Mouse (Mus musculus): Measurements from ENCODE around the gene Rims4.

DNA sequence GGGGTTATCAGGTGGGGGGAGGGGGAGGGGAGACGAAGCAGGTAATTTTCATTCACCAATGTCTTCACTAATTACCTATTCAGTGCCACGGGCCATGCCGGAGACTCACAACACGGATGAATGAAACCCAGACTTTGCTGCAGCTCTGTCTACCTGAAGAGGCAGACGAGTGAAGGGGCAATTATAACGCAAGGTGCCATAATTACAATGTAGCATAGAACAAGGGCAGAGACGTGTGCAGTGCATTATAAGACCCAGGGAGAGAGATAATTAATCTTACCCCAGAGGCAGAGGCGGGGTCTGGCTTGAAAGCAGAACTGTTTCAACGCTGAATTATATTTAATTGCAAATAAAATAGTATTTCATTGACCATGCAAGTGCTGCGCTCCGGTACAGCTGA is 27.9 kb downstream of the Rims4 start:
- no peak for TF ChIP-seq GATA1 (IDR thresholded peaks at IDR 0.05; ENCODE audit: borderline replicate concordance, low read length)
- TF ChIP-seq CTCF (IDR thresholded peaks at IDR 0.05; ENCODE audit: low read depth, low read length), result no peak

All from G1E (cell line).